ENCODE assay signal across 8 mouse cellular contexts in genomic region chr19:3282572-3283467, GRCm38 (mm10). TPM values are rescaled to one million over a fixed set of nuclear protein-coding genes. Genes with fewer than 3 reads are reported as not detected.
DNase-seq lines count a peak whose midpoint lies in the region; ATAC-seq lines count a peak whose summit lies in the region.

TSS of gene Mrpl21 (plus strand) at chr19:3282901.
TSS of gene Ighmbp2 (minus strand) at chr19:3283017.

- peak; percentile 93 for ATAC-seq in megakaryocyte progenitor cell, adult 5-6 weeks (replicated peaks; ENCODE audit: poor library complexity)

- peak; percentile 99 for DNase-seq in adipocyte (ENCODE audit: low spot score)
- peak; percentile 95 for DNase-seq in embryo, embryonic 10 days (ENCODE audit: low spot score)
- DNase-seq in gastrocnemius, postnatal 10 days: peak; percentile 87
- DNase-seq in induced T-regulatory cell, adult 2 months (ENCODE audit: low read depth): peak; percentile 93
- DNase-seq in left cerebral cortex, adult 9 months (ENCODE audit: low spot score in 2 of 2): peak; percentile 81 to 94
- DNase-seq in right cerebral cortex, postnatal 14 days: peak; percentile 86
- DNase-seq in urinary bladder, postnatal 36 days (ENCODE audit: low spot score in 2 of 2): peak; percentile 90

RNA-seq across cellular contexts. Expression of gene Mrpl21, which starts in this region (rescaled TPM):
- 10 to 100 TPM; 73.4 to 74.8 TPM for total RNA-seq in gastrocnemius, postnatal 10 days (2021)
- 106 and 119 TPM in 2 replicates for total RNA-seq in megakaryocyte progenitor cell, adult 5-6 weeks (2015)
- 88.8 and 102 TPM in 2 replicates for total RNA-seq in megakaryocyte progenitor cell, adult 5-6 weeks (2017)

RNA-seq across cellular contexts. Expression of gene Ighmbp2, which starts in this region (rescaled TPM):
- total RNA-seq in gastrocnemius, postnatal 10 days (2021): 1 to 10 TPM; 3.7 to 4.0 TPM
- 2.6 and 3.0 TPM in 2 replicates for total RNA-seq in megakaryocyte progenitor cell, adult 5-6 weeks (2015)
- 7.2 and 8.1 TPM in 2 replicates for total RNA-seq in megakaryocyte progenitor cell, adult 5-6 weeks (2017)

Comparison
In these comparisons a context has a peak if more than half of its experiments do, and no peak if none do; other contexts are left out.
1. Peak in every context shown above with its lines: DNase-seq and ATAC-seq.